Mouse (Mus musculus): ENCODE measurements at regions not wholly inside any gene's neighbourhood (a gene's known extent, or its start where the extent isn't known, plus 50 kb on each side); places are given as distances from the start of the nearest gene placed in this dataset.

DNA sequence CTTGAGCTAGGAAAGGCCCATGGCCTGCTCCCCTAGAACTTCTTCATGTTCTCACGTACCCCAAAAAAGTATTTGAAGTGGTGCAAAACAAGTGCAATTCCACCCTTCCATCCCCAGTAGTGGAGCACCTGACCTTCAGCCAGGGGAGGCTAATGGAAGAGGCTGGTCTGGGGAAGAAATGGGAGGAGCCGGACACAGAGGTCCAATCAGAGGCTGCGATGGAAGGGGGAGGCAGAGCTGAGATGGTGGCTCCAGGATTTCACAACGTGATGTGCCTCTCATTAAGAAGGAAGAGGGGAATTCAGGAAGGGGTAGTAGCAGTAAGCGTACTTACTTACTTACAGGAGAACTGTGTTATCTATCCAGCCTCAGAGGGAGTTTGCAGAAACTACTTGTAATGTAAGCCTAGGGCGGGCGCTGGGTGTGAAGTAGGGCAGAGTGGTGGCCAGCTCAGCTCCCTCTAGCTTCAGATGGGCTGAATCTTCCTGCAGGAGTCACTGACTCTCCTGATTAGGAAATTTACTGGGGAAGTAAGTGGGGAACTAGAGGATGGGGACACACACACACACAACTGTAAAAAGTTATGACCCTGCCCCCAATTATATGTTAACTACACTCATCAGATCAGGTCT lies 87.6 kb upstream of the Pitx1 start:
- TF ChIP-seq CTCF (IDR thresholded peaks at IDR 0.05) (peak; percentile 12; the same call in 1 of the 2 replicates), EP300 (IDR thresholded peaks at IDR 0.05) (no peak)

Data from lung, postnatal 0 days (tissue).